Mouse (Mus musculus) lung, postnatal 0 days (tissue): ENCODE results near the gene Otogl.

Experiments used
- CTCF ChIP-seq: IDR thresholded peaks from 2 replicates; pipeline ENCODE4 v1.5.1; 2016; ENCODE audit warnings: antibody characterized with exemption, mild to moderate bottlenecking
- EP300 ChIP-seq: IDR thresholded peaks from 2 replicates; pipeline ENCODE4 v1.6.1; 2016; ENCODE audit warnings: antibody characterized with exemption, mild to moderate bottlenecking, control low read depth

- no peak for TF ChIP-seq CTCF
- no peak for TF ChIP-seq EP300
Observed at GRCm38 (mm10) chr10:107834452-107835239, 77.3 kb downstream of the Otogl start.
